Mouse (Mus musculus) testis, adult 2 months (tissue): ENCODE results near the gene Ugt1a7c.

Source experiments
- CTCF ChIP-seq: fragments of 200-500 bp; IDR thresholded peaks from 2 replicates; pipeline ENCODE4 v1.5.1; 2012; ENCODE audit warnings: low read depth, mild to moderate bottlenecking, inconsistent platforms, low read length, moderate library complexity; ENCODE audit not compliant: control insufficient read depth, insufficient read depth, insufficient replicate concordance
- POLR2A ChIP-seq: fragments of 200-500 bp; IDR thresholded peaks from 2 replicates; pipeline ENCODE4 v1.6.1; 2012; ENCODE audit warnings: low read depth, mild to moderate bottlenecking, inconsistent platforms, low read length, moderate library complexity; ENCODE audit not compliant: control insufficient read depth

DNA sequence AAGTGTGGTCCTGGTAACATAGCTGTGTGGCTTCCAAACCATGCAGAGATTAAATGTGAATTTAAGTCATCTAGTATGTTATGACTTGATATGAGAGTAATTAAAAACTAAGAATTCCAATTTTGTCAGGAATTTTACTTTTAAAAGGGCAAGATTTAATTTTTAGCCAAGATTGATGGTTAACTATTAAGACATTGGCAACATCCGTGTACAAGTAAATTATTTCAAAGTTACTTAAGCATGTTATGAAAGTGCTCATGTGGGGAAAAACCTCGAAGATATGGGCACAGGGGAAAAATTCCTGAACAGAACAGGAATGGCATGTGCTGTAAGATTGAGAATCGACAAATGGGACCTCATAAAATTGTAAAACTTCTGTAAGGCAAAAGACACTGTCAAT is 102.6 kb downstream of the Ugt1a7c start:
- TF ChIP-seq CTCF, result no peak
- no peak for TF ChIP-seq POLR2A
